Mouse (Mus musculus) E14TG2a.4 (cell line): ENCODE data around the gene Zfp146.

Source experiments
- CTCF ChIP-seq: conservative IDR thresholded peaks from 2 replicates; pipeline ENCODE4 v1.5.1; 2014; ENCODE audit warnings: low read length
- NANOG ChIP-seq: IDR thresholded peaks from 2 replicates; pipeline ENCODE4 v1.6.1; 2014; ENCODE audit warnings: borderline replicate concordance, low read length, mixed read lengths
- POU5F1 ChIP-seq: IDR thresholded peaks from 2 replicates; pipeline ENCODE4 v1.6.1; 2014; ENCODE audit warnings: low read length, borderline replicate concordance

- TF ChIP-seq CTCF (no peak), NANOG (no peak), POU5F1 (no peak)
Observed at GRCm38 (mm10) chr7:30136826-30137225, 32.7 kb downstream of the Zfp146 start.
